Mouse (Mus musculus) heart, adult 18-20 months (tissue): ENCODE measurements around the gene Gm20696. TPM values are rescaled to one million over a fixed set of nuclear protein-coding genes. Genes with fewer than 3 reads are reported as not detected.

ENCODE experiments used
- DNase-seq, 2 experiments: peaks; one replicate each; pipeline ENCODE4 v3.0.0; 2021 to 2022; ENCODE audit warnings: mixed read lengths in 1 of 2
- total RNA-seq, 2 experiments: library from RNA; stranded (reverse); gene quantifications; 2 replicates each; pipeline ENCODE4 v1.2.3; 2021

Gene Gm20696
- total RNA-seq, 2 experiments from 2014 or later = 0.94 to 2.2 TPM

DNA sequence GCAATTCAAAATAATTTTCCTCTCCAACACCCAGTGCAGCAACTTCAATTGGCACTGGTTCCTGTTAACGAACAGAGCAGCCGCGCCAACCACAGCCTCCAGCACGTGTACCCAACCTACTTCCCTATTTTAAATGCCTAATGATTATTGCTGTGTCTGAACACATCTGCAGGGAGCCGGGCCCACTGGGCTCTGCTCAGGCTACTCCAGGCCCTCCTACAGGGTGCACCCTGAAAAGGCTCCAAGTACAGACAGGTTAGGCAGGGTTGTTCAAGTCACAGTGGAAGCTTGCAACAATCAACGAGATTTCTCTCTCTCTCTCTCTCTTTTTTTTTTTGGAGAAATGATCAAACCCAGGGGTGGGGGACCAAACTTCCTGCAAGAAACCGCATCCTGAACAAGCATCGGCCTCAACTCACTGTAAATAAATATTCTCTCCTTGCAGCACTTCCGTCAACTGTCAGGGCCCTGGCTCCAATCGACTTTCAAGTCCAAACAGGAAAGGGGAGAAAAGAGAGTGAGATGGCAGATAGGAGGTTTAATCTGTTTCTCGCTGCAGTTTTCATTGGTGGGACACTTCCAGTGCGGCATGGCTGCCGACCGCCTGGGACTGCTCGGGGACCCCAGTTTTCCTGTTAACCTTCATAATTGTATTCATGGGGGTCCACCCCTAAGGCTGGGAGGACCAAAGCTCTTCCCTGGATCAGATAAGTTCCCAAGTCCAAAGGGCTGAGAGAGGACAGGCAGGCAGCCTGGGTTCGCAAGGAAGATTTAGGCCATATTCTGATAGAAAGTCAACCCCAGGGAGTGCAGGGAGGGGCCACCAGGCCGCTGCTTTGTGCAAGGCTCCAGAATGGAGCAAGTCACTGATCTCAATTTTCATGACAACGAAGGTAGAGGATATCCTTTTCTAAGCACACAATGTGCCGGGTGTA lies 277.6 kb downstream of the Gm20696 start:
- peak; percentile 55 to 74 for DNase-seq

DNA sequence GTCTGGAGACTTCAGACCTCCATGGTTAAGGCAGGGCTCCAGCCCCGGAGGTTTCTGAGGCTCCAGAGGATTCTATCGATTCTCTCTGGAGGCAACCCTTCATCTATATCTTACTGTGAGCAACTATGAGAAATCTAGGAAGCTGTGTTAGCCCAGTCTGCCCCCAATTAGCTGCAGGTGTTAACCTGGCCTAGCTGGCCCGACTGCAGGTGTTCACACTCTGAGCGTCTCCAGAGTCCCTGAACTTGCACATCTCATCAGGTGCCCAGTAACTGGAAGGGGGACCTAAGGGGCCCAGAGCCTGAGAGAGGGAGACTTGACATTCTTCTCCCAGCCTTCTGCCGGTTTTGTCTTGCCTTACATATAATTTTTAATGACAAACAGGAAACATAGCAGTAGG lies 278.6 kb downstream of the Gm20696 start:
- DNase-seq = no peak

DNA sequence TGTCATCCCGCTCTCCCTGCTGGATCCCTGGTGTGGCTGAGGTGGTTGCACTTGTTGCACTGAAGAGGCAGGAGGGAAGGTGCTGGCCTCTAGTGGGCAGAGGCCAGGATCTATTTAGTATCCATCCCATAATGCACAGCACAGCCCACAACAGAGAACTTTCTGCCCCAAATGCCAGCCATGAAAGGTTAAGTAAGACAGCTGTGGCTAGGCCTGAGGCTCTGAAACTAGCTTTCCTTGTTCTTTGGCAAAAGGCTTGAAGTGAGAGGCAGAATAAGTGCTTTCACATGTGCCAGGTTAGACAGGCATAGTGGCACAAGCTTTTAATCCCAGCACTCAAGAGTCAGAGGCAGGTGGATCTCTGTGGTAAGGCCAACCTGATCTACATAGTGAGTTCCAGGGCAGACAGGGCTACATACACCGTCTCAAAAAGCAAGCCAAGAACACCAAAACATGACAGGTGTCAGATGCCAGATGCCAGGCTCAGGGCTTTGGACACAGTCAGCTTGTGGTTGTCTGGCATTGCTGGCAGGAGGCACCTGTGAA lies 281.5 kb downstream of the Gm20696 start:
- DNase-seq = peak; percentile 42 to 58

DNA sequence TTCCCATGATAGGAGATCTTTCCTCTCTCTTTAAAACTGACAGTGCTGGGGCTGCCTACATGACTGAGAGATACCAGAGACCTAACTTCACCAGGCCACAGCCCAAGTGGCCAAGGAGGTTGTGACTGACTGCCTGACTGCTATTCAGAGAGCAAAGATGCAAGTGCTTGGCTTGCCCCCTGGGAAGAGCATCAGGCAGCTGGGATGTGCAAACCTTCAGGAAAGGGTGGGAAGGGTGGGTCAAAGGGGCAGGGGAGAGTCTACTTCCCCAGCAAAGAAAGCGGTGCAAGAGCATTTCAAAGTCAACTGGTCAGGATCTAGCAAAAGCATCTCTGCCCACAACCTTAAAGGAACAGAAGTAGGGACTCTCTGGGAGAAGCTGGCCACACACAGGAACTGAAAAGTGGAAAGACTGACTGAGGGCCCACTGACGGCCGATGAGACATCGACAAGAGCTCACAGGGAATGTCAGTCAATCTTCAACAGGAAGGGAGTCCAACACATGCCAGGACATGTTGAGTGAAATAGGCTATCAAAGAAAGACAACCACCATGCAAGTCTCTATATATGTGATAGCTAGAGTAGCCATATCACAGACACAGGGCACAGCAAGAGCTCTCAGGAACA lies 282.6 kb downstream of the Gm20696 start:
- DNase-seq = no peak

DNA sequence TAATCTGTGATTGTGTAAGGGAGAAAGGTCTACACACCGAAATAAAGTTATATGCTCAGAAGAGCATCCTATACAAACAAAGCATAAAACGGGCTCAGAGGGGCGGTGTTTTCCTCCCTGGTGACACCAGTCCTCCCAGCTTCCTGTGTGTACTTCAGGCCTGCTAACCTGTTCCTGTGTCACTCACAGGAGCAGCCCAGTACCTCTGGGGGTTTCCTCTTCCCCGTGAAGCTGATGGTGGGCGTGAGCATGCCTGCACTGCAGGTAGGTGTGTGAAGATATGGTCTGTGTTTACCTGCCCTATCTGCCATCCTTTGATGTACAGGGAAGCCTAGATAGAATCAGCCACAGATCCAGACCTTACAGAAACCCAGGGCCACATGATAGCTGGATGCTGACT lies 286.5 kb downstream of the Gm20696 start:
- no peak for DNase-seq

DNA sequence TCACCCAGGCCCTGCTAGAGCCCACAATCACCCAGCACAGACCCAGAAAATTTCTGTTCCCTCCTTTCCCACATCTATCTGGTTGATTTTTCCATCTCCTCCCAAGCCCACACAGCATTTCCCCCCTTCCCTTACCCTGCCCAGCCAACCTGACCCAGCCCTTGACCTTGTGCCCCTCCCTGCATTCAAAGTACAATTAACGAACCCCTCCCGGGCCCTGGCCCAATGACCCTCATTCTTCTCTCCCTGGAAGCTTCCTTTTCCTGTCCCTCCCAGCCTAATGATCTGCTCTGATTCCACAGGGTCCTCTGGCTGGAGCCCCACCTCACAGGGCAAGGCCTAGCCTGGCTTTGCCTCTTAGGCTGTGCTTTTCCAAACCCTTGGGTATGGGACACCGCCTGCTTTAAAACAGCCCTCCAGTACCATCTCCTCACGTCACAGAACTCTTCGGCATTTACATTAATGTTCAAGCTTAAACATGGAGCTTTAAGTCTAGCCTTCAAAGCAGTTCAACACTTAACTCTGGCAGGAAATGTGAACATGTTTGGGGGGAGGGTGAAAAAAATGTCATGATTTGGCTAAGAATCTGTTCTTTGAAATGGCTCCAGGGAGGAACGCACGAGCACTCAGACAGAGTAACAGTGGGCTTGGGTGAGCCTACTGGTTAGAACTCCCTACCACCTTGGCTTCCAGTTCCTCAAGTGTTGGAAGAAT lies 287.4 kb downstream of the Gm20696 start:
- DNase-seq = peak; percentile 70 to 86

DNA sequence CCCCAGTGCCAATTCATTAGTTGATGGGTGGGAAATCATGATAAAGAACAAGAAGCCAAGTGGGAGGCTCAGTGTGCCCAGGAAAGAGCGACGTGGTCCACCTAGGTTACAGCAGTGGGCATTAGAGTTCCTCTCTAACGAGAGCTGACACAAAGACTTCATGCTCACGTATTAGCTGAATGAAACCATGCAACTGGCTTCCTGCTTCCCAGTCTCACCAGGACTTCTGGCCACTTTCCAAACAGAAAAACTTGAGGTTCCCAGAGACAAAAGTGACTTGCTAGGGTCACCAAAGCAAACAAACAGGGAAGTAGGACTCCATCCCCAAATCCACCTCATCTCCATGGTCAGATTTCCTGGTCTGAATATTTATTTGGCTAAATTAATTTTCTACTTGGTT lies 288.9 kb downstream of the Gm20696 start:
- peak in 1 of 2 experiments; percentile 55 for DNase-seq

DNA sequence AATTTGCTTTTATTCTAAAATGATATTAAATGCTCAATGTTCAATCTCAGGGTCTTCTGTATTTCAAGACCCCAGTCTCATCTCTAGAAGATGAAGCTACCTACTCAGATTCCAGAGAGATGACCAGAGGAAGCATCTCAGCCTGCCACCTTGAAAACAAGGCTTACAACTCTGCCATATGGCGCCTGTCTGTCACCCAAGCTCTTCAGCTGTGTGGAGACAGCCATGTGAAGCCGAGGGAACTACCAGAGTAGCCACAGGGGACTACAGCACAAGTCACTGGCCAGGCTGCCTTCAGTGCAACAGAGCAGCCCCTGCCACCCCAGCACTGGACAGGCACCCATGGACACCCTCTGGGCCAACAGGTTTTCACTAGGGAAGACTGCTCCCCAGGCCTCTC lies 289.5 kb downstream of the Gm20696 start:
- DNase-seq = no peak

DNA sequence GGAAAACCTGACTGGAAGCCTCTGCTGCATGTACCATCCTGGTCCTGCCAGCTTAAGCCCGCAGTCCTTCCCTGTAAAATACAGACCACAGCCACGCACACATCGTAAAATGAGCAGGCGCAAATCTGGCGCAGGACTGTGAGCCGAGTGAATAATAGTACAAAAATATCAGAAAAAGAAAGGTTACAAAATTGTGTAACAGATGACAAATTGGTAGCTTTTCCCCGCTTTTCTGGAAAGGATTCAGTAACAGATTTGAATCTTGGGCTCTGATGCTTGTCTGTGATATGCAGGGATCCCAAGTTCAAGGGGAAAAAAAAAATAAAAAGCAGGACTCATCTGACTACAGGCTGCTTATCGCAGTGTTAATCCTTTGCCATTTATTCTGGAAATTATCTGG lies 289.9 kb downstream of the Gm20696 start:
- no peak for DNase-seq

DNA sequence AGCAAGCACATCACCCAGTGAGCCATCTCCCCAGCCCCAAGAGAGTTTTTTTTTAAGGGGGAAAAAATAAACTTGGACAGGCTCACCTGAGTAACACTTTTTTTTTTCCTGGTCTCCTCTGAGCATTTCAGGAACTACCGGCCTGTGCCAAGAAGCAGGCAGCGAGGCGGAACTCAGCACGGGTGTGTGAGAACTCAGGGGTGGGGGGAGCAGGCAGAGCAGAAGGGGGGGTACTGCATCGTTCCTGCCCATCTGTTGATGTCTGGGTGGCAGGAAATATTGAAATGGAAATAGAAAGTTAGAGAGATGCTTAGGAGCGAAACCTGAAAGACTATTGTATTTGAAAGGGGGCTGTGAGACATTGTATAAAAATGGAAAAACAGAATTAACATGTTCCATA lies 290.7 kb downstream of the Gm20696 start:
- no peak for DNase-seq

DNA sequence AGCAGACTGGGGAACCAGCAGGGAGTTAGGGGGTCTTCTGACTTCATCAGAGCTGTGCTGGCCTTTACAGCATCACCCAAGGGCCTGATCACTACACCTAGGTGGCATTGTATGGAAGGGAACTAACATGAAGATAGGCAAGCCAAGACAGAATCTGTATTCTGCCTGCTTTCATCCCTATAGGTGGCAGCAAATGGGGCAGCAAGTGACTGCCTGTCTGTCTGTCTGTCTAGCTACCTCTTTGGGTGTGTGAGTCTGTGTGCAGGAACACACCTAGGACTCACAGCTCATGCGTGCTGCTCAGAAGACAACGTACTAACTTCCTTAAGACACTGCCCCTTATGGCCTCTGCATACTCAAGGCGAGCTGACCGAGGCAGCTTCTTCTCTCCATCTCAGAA lies 291.2 kb downstream of the Gm20696 start:
- no peak for DNase-seq

DNA sequence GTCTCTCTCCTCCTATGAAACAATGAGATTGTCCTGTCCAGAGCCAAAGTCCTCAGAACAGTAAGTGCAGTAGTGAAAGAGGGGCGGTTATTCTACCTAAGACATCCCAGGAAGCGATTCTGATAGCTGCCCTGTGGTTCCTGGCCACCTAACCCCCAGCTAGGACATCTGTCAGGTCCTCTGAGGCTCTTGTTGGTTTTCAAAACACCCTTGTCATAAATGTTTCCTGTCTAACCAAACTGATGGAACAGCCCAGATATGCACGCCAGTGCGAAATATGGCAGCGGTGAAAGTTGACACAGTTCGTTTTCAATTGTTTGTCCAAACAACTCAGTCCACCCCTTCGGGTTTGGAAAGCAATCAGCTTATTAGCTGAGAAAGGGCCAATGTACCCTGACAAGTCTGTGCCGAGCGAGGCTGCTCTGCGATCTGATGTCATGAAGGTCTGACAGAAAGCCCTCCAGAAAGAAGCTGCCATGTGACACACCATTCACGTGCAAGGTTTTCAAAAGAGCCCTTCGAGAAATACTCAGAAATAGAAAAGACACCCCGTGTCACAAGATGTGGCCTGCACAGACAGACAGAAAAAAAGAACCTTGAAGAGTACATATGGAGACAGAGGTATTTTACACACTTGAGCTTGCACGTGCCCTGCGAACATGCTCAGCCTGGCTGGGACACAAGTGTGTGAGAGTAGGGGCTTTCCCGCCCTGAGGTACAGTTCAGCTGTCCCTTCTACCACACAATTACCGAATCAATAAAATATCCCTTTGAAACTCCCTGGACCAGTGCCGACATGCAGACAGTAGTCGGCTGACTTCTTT lies 291.9 kb downstream of the Gm20696 start:
- peak; percentile 36 to 58 for DNase-seq

DNA sequence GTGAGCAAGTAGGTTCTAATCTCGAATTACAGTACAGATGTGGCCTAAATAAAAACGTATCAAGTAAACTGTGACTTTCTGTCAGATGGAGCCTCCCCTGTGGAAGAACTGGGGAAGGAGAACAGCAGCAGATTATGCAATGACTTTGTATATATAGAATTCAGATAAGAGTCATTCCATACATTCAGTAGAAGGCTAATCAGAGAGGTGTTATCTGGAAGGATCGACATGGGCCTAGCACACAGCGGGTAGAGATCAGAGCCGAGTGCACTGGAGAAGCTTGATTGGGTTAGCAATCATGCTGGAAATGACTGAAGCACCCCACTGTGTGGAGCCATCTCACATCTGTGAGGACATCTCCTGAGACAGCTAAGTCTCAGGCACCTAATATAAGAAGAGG lies 294.2 kb downstream of the Gm20696 start:
- no peak for DNase-seq

DNA sequence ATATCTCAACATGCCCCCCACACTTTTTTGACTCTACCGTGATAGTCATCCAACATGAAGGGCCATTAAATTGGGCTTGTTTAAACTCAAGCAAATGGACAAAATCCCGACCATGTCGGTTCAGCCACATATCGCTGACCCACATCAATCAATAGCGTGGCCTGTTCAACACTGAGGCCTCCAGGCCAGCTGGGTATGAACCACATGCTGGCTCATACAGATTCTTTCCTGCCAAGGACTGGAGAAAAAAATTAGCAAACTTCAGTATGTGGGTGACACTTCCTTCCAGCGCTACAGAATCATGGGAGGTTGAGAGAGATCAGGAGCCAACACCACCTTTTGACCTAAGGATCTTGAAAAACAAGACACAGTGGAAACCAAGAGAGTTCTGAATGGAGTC lies 294.6 kb downstream of the Gm20696 start:
- DNase-seq = no peak

DNA sequence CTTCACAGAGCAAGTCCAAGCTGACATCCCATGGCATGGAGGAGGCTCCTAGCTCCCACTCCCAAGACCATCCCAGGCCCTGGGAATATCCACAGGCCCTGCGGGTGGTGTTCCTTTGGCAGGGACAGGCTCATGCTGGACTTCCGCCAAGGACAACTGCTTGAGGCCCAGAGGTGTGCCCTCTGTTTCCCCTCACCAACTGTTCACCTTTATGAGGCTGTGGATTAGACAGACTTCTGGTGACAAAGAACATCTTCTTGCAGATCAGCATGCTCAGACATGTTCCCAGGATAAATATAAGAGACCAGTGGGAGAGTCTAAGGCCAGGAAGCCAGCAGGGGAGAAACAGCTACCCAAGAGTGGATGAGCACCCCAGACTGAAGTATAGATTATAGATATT lies 296.7 kb downstream of the Gm20696 start:
- DNase-seq = no peak

DNA sequence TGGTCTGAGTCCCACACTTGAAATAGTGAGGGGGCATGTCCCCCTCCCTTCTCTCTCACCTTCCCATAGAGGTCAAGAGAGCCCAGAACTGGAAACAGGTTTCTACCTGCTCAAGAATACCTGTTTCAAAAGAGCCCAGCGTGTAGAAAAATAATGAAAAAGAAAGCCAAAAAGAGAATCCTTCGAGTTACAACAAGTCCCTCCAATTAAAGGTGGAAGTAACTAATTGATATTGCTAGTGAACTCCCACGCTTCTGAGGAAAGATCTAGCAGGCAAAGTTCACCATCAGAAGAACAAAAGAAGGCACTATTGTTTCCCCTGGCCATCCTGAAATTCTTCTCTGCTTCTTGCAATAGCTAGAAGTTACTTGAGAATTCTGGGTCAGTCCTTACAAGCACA lies 297.4 kb downstream of the Gm20696 start:
- DNase-seq = no peak

DNA sequence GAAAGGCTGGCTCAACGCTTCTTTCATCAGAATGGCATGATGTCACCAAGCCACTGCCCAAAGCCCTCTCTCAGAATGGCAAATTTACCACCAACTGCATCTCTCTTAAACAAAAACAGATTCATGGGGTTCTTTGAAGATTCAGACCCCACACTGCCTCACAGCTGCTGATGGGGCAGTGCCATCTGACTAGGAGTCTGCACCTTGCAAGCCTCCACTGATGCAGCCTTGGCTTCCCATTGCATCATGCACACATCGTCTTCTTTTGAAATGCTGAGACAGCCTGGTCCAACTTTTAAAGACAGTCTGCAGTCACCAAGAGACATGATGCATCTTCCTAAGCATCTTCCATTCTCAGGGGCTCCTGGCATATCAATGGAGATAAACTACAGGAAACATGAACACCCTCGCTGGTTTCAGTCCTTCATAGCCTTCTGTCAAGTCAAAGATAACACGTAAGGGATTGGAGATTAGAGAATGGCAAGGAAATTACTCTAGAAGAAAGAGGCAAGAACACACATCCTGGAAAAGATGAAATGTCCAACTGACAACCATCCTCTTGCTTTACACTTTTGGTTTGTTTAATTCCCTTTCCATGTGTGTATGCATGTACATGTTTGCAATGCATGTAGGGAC lies 298.4 kb downstream of the Gm20696 start:
- no peak for DNase-seq

DNA sequence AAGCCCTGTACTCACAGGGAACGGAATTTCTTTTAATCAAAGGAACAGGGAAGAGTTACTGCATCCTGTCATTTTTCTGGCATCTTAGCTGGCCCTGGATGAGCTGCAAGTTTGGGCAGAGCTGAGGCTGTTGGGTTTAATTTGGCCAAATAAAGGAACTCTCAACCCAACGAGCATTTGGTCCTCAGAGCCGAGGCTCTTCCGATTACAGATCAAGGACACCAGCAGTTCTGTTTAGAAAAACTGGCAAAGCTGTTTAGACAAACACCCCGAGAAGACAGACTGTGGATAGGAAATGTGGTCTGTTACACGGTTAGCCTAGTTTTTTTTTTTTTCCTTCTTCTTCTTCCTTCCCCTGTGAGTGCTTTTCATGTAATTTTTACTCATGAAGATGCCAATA lies 302.1 kb downstream of the Gm20696 start:
- no peak for DNase-seq

DNA sequence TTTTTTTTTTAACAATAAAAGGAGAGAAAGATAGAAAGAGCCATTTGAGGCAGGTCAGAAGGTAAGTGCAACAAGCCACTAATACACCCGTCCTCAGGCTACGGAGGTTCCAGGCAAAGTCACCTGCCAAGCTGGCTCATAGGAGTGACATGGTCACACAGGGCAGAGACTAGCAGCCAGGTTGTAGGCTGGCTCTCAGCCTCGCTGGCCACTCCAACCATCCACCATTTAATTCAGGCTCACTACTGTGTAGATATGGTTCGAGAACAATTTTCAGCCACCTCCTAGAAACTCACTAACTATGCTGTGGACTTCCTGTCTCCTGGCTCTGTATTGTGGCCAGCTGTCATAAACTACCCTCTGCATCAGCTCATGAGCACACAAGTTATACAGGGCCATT lies 306.0 kb downstream of the Gm20696 start:
- DNase-seq = no peak

DNA sequence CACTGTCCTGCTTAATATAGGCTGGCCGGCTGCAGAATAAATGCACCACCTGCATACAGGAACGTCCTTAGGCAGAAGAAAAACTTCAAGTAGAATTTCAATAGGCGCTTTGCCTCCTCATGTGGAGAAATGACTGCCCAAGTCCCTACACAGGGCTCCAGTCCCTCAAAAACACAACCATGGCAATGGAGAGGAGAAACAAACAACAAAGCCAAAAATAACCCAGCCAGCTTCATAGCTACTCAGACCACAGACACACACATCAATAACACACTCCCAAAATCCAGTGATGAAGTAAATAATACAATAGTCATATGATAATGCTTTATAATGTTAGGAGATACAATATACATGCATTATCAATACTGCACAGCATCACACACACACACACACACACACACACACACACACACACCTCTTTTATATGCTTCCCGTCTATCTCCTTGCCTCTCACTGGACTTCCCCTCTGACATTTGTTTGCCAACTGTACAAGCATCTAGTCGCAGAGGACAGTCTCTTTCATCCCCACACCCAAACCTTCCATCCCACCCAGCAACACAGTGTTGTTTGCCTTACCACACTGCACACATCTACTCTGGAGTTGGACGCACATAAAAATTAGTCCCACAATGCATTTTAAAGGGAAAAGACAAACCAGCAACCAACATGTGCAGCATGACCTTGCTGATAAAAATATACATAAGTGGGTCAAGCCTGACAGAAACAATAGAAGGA lies 306.7 kb downstream of the Gm20696 start:
- peak; percentile 43 to 49 for DNase-seq
